Mouse (Mus musculus) testis, adult 2 months (tissue): ENCODE measurements at regions not wholly inside any gene's neighbourhood (a gene's known extent, or its start where the extent isn't known, plus 50 kb on each side); places are given as distances from the start of the nearest gene placed in this dataset.

ENCODE experiments used
- H3K27ac ChIP-seq: fragments of 200-500 bp; 2 replicates; pipeline ENCODE4 v1.5.1; 2012; ENCODE audit warnings: low read depth, low read length; ENCODE audit not compliant: control insufficient read depth, insufficient read depth
- H3K27me3 ChIP-seq: fragments of 200-500 bp; 2 replicates; pipeline ENCODE4 v1.6.1; 2012; ENCODE audit warnings: mild to moderate bottlenecking, low read length, moderate library complexity; ENCODE audit not compliant: control insufficient read depth, insufficient read depth
- H3K36me3 ChIP-seq: fragments of 200-500 bp; 2 replicates; pipeline ENCODE4 v1.6.1; 2012; ENCODE audit warnings: mild to moderate bottlenecking, low read length; ENCODE audit not compliant: control insufficient read depth, insufficient read depth
- H3K4me1 ChIP-seq: fragments of 200-500 bp; 2 replicates; pipeline ENCODE4 v1.6.1; 2012; ENCODE audit warnings: low read length; ENCODE audit not compliant: control insufficient read depth, insufficient read depth
- H3K4me3 ChIP-seq: fragments of 200-500 bp; 2 replicates; pipeline ENCODE4 v1.5.1; 2012; ENCODE audit warnings: low read depth, mild to moderate bottlenecking, low read length, moderate library complexity, mixed read lengths; ENCODE audit not compliant: control insufficient read depth
- CTCF ChIP-seq: fragments of 200-500 bp; IDR thresholded peaks from 2 replicates; pipeline ENCODE4 v1.5.1; 2012; ENCODE audit warnings: low read depth, mild to moderate bottlenecking, inconsistent platforms, low read length, moderate library complexity; ENCODE audit not compliant: control insufficient read depth, insufficient read depth, insufficient replicate concordance
- POLR2A ChIP-seq: fragments of 200-500 bp; IDR thresholded peaks from 2 replicates; pipeline ENCODE4 v1.6.1; 2012; ENCODE audit warnings: low read depth, mild to moderate bottlenecking, inconsistent platforms, low read length, moderate library complexity; ENCODE audit not compliant: control insufficient read depth

- H3K27me3 ChIP-seq = no peaks in the 10 kb centered on the region
Observed at GRCm38 (mm10) chr5:4273001-4273400, 80.8 kb downstream of the Mterf1b start.

GRCm38 (mm10) chr5:4303616-4304015, 111.4 kb downstream of the Mterf1b start:
- H3K4me1 ChIP-seq = no peaks in the 10 kb centered on the region
- H3K4me3 ChIP-seq = no peak overlapping the region
- H3K36me3 ChIP-seq = no peaks in the 10 kb centered on the region
- TF ChIP-seq POLR2A (no peak), CTCF (no peak)
- no peaks in the 10 kb centered on the region for H3K27me3 ChIP-seq
- no peak overlapping the region for H3K27ac ChIP-seq

More at GRCm38 (mm10) chr5:4273001-4273400, 80.8 kb downstream of the Mterf1b start:
- Histone ChIP-seq H3K27ac (no peak overlapping the region), H3K4me1 (no peaks in the 10 kb centered on the region), H3K4me3 (no peak overlapping the region), H3K36me3 (no peaks in the 10 kb centered on the region)
- TF ChIP-seq CTCF (no peak), POLR2A (no peak)

- Histone ChIP-seq H3K4me3 (no peak overlapping the region), H3K27me3 (no peaks in the 10 kb centered on the region), H3K27ac (no peak overlapping the region), H3K36me3 (no peaks in the 10 kb centered on the region), H3K4me1 (no peaks in the 10 kb centered on the region)
- no peak for TF ChIP-seq CTCF
- no peak for TF ChIP-seq POLR2A
Observed at GRCm38 (mm10) chr5:4304201-4304600, 112.0 kb downstream of the Mterf1b start.

GRCm38 (mm10) chr5:4308514-4308913, 116.3 kb downstream of the Mterf1b start:
- H3K4me3 ChIP-seq = no peak overlapping the region
- no peak for TF ChIP-seq POLR2A
- no peak for TF ChIP-seq CTCF
- peaks cover 2% of the 10 kb centered on the region for H3K4me1 ChIP-seq
- H3K27ac ChIP-seq = no peak overlapping the region
- no peaks in the 10 kb centered on the region for H3K36me3 ChIP-seq
- H3K27me3 ChIP-seq = no peaks in the 10 kb centered on the region

GRCm38 (mm10) chr5:4311169-4311568, 119.0 kb downstream of the Mterf1b start:
- Histone ChIP-seq H3K4me1 (peaks cover 2% of the 10 kb centered on the region), H3K4me3 (no peak overlapping the region), H3K36me3 (no peaks in the 10 kb centered on the region), H3K27me3 (no peaks in the 10 kb centered on the region), H3K27ac (no peak overlapping the region)
- TF ChIP-seq POLR2A = no peak

- H3K4me1 ChIP-seq = peaks cover 2% of the 10 kb centered on the region
- H3K27me3 ChIP-seq = no peaks in the 10 kb centered on the region
- TF ChIP-seq POLR2A = no peak
- TF ChIP-seq CTCF = no peak
- no peaks in the 10 kb centered on the region for H3K36me3 ChIP-seq
- no peak overlapping the region for H3K4me3 ChIP-seq
- no peak overlapping the region for H3K27ac ChIP-seq
Observed at GRCm38 (mm10) chr5:4311599-4311998, 119.4 kb downstream of the Mterf1b start.

- peak overlapping the region; percentile 74 for H3K4me3 ChIP-seq
- no peaks in the 10 kb centered on the region for H3K27me3 ChIP-seq
- no peaks in the 10 kb centered on the region for H3K36me3 ChIP-seq
- peaks cover 2% of the 10 kb centered on the region for H3K4me1 ChIP-seq
- no peak for TF ChIP-seq CTCF
- no peak for TF ChIP-seq POLR2A
- peak overlapping the region; percentile 53 for H3K27ac ChIP-seq
Observed at GRCm38 (mm10) chr5:4312675-4313074, 120.5 kb downstream of the Mterf1b start.

- TF ChIP-seq CTCF (no peak), POLR2A (no peak)
- no peak overlapping the region for H3K27ac ChIP-seq
- H3K27me3 ChIP-seq = no peaks in the 10 kb centered on the region
- H3K4me3 ChIP-seq = no peak overlapping the region
- H3K36me3 ChIP-seq = no peaks in the 10 kb centered on the region
- no peaks in the 10 kb centered on the region for H3K4me1 ChIP-seq
Observed at GRCm38 (mm10) chr5:4322634-4323386, 130.6 kb downstream of the Mterf1b start.

- no peaks in the 10 kb centered on the region for H3K27me3 ChIP-seq
- no peak overlapping the region for H3K27ac ChIP-seq
- no peaks in the 10 kb centered on the region for H3K36me3 ChIP-seq
- TF ChIP-seq POLR2A = no peak
- no peak for TF ChIP-seq CTCF
- no peak overlapping the region for H3K4me3 ChIP-seq
- no peaks in the 10 kb centered on the region for H3K4me1 ChIP-seq
Observed at GRCm38 (mm10) chr5:4323387-4323704, 131.2 kb downstream of the Mterf1b start.
